Mouse (Mus musculus) liver, adult 2 months (tissue): Measurements from ENCODE around the gene Slco1a5.

Source experiments
- CTCF ChIP-seq: fragments of 200-500 bp; IDR thresholded peaks from 2 replicates; pipeline ENCODE4 v1.5.1; 2011; ENCODE audit warnings: low read depth, low read length, control low read depth
- POLR2A ChIP-seq: fragments of 200-500 bp; IDR thresholded peaks from 2 replicates; pipeline ENCODE4 v1.6.1; 2011; ENCODE audit warnings: low read length, control low read depth; ENCODE audit not compliant: insufficient read depth; ENCODE audit errors: extremely low read depth

GRCm38 (mm10) chr6:142305076-142305475 lies 17.7 kb downstream of the Slco1a5 start:
- TF ChIP-seq POLR2A, result no peak
- no peak for TF ChIP-seq CTCF
